Mouse (Mus musculus): ENCODE measurements around the gene Ptov1. TPM values are rescaled to one million over a fixed set of nuclear protein-coding genes. Genes with fewer than 3 reads are reported as not detected.

Gene Ptov1
- polyA plus RNA-seq, 1 experiment from 2014 or later, result 442 TPM

DNA sequence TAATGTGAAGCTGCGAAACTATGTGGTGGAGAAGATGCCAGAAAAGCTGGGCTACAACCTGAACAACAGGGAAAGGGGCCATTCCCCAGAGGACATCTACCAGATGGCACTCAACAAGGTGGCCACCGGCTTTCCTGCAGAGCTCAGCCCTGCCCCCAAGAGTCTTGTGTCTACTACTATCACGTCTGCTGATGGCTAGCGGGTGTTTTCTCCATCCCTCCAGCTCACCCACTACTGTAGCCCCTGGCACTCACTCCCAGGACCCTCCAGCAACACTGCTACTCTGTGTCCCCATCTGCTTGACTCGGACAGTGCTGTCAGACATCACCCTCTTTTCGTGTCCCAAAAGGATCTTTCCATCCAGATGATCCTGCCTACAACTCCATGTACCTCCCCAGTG, 31.5 kb downstream of the Ptov1 start:
- H3K36me3 ChIP-seq, result peaks cover 29% of the 10 kb centered on the region
- no peak overlapping the region for H3K4me2 ChIP-seq (replicated peaks)
- peaks cover 37% of the 10 kb centered on the region for H3K27me3 ChIP-seq
- no peak overlapping the region for H3K9ac ChIP-seq
- no peaks in the 10 kb centered on the region for H3K9me3 ChIP-seq (replicated peaks)
- no peak for ATAC-seq (ENCODE audit: insufficient number of reproducible peaks, low FRiP score, low TSS enrichment, low read depth)
- no peak overlapping the region for H3K4me3 ChIP-seq (replicated peaks)
- WGBS, result 90% methylated on average over 6 of the region's 6 CpGs
- H3K4me1 ChIP-seq, result peaks cover 20% of the 10 kb centered on the region
- no peak overlapping the region for H3K27ac ChIP-seq (replicated peaks)

DNA sequence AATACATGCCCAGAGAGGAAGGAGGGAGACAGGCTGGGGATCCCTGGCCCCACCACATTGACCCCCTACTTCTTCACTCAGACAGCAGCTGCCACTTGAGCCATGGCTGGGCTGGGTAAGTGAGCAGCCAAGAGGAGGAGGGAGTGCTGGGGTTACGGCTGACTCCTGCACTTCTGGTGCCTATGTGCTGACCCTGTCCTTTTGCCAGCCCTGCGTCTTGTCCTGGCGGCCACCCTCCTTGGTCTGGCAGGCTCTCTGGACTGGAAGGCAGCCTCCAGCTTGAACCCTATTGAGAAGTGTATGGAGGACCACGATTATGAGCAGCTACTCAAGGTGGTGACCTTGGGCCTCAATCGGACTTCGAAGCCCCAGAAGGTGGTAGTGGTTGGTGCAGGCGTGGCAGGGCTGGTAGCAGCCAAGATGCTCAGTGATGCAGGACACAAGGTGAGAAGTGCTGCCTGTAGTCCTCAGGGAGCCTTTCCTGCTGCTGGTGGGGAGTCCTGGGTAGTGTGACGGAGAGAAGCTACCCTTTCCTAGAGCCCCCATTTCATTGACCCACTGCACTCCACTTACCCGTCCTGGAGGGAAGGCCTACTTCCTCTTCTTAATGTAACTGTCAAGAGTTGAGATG, 33.0 kb downstream of the Ptov1 start:
- no peak overlapping the region for H3K4me2 ChIP-seq (replicated peaks)
- H3K9ac ChIP-seq, result no peak overlapping the region
- H3K9me3 ChIP-seq (replicated peaks), result no peaks in the 10 kb centered on the region
- no peak overlapping the region for H3K4me3 ChIP-seq (replicated peaks)
- no peak overlapping the region for H3K27ac ChIP-seq (replicated peaks)
- H3K4me1 ChIP-seq, result peaks cover 27% of the 10 kb centered on the region
- 83% methylated on average over 9 of the region's 9 CpGs for WGBS
- peaks cover 22% of the 10 kb centered on the region for H3K36me3 ChIP-seq
- H3K27me3 ChIP-seq, result peaks cover 31% of the 10 kb centered on the region
- ATAC-seq (ENCODE audit: insufficient number of reproducible peaks, low FRiP score, low TSS enrichment, low read depth), result no peak

DNA sequence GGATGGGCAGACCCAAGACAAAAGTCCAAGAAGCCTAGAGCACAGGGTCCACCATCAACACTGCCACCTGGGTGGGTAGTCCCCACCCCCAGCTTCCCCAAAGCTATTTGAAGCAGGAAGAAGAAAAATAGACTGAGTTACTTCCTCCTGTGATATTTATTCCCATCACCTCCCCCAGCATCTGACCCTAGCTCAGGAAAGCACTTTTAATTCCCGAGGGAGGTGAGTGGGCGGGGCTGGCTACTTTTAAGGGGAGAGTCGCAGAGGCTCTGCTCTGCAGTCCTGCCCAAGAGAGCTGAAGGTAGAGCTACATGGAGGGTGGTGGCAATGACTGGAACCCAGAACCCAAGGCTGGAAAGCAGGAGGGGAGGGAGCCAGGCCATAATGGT, 33.6 kb downstream of the Ptov1 start:
- peaks cover 27% of the 10 kb centered on the region for H3K4me1 ChIP-seq
- no peak overlapping the region for H3K27ac ChIP-seq (replicated peaks)
- H3K9me3 ChIP-seq (replicated peaks), result no peaks in the 10 kb centered on the region
- H3K36me3 ChIP-seq, result peaks cover 22% of the 10 kb centered on the region
- H3K9ac ChIP-seq, result no peak overlapping the region
- H3K4me2 ChIP-seq (replicated peaks), result no peak overlapping the region
- H3K27me3 ChIP-seq, result peaks cover 29% of the 10 kb centered on the region
- no peak overlapping the region for H3K4me3 ChIP-seq (replicated peaks)
- 42% methylated on average over 3 of the region's 3 CpGs for WGBS
- ATAC-seq (ENCODE audit: insufficient number of reproducible peaks, low FRiP score, low TSS enrichment, low read depth), result no peak

DNA sequence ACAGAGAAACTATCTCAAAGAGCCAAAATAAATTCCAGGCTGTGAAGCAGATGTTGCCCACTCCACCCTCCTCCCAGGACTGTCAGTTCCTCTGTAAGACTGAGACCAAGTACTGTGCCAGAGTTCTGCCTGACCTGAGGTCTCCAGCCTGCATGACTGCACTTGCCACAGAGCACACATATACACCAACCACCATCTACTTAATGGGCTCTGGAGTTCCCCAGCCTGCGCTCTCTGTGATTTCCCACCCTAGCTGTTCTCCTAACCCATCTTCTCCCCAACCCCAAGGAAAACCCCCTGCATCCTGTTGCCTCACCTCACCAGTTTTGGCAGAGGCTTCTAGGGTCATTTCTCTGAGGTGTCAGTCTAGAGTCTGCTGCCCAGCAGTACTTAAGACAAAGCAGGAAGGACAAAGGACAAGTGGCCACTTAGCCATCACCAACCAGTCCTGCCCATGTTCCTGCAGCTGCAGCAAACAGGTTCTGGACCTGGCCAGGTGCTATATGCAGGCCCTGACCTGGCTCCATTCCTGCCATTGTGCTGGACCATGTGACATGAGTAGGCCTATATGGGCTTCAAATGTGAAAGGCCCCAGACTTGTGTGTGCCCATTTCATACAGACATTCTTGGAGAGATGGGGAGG, 34.1 kb downstream of the Ptov1 start:
- 85% methylated on average over 1 of the region's 1 CpGs for WGBS
- H3K4me3 ChIP-seq (replicated peaks), result no peak overlapping the region
- peaks cover 27% of the 10 kb centered on the region for H3K4me1 ChIP-seq
- no peak overlapping the region for H3K9ac ChIP-seq
- H3K27ac ChIP-seq (replicated peaks), result no peak overlapping the region
- no peaks in the 10 kb centered on the region for H3K9me3 ChIP-seq (replicated peaks)
- H3K36me3 ChIP-seq, result peaks cover 22% of the 10 kb centered on the region
- no peak for ATAC-seq (ENCODE audit: insufficient number of reproducible peaks, low FRiP score, low TSS enrichment, low read depth)
- H3K4me2 ChIP-seq (replicated peaks), result no peak overlapping the region
- peaks cover 24% of the 10 kb centered on the region for H3K27me3 ChIP-seq

DNA sequence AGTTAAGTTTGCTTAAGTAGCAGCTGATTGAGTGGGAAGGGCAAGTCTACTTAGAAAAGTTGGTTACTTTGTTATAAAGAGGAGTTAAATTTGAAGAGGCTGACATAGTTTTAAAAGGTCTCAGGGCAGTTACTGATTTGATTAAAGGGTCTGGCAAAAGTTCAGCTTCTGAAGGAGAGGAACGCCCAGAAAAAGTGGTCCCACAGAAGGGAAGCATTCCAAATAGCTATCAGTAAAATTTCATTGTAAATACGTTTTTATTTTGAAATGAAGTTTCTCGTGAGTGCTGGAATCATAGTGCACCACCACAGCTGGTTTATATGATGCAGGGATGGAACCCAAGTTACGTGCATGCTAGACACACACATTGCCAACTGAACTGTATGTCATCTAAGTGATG, 36.8 kb downstream of the Ptov1 start:
- 50% methylated on average over 4 of the region's 4 CpGs for WGBS
- 0 out of 2 replicates have a peak overlapping the region, but pooled peaks have one; percentile 22 for H3K27ac ChIP-seq (replicated peaks)
- H3K27me3 ChIP-seq, result no peaks in the 10 kb centered on the region
- ATAC-seq (ENCODE audit: insufficient number of reproducible peaks, low FRiP score, low TSS enrichment, low read depth), result no peak
- peaks cover 13% of the 10 kb centered on the region; the same call in 1 of the 2 replicates for H3K4me1 ChIP-seq
- H3K9me3 ChIP-seq (replicated peaks), result no peaks in the 10 kb centered on the region
- H3K4me2 ChIP-seq (replicated peaks), result no peak overlapping the region
- H3K4me3 ChIP-seq (replicated peaks), result no peak overlapping the region
- no peak overlapping the region for H3K9ac ChIP-seq
- peaks cover 46% of the 10 kb centered on the region for H3K36me3 ChIP-seq

DNA sequence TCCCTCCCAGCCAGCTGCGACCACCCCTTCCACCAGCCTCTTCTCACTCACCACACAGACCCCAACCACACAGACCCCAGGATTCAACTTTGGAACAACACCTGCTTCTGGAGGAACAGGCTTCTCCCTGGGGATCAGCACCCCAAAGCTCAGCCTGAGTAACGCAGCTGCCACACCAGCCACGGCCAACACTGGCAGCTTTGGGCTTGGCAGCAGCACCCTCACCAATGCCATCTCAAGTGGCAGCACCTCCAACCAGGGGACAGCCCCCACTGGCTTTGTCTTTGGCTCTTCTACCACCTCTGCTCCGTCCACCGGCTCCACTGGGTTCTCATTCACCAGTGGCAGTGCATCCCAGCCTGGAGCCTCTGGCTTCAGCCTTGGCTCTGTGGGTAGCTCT, 40.9 kb downstream of the Ptov1 start:
- Histone ChIP-seq H3K36me3 (peaks cover 48% of the 10 kb centered on the region), H3K27me3 (no peaks in the 10 kb centered on the region), H3K9ac (no peak overlapping the region), H3K9me3 (replicated peaks) (no peaks in the 10 kb centered on the region), H3K4me2 (replicated peaks) (no peak overlapping the region), H3K4me1 (peaks cover 9% of the 10 kb centered on the region), H3K4me3 (replicated peaks) (no peak overlapping the region), H3K27ac (replicated peaks) (no peak overlapping the region)
- no peak for ATAC-seq (ENCODE audit: insufficient number of reproducible peaks, low FRiP score, low TSS enrichment, low read depth)
- 90% methylated on average over 5 of the region's 5 CpGs for WGBS

DNA sequence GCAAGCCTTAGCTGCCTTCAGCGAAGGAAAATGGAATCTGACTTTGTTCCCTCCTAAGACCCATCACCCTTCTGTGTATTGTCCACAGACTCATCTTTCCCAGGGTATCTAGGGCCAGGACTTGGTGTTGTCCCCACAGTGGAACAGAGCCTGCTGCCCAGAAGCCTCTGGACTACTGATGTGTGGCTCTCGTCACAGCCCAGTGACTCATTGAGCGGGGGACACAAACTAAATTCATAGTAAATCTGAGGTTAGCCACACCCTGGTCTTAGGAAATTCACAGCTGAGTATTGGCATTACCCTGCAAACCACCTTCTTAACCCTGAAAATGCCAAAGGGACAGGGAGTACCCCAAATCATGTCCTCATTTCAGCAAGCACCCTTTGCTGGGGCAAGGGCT, 42.8 kb downstream of the Ptov1 start:
- ATAC-seq (ENCODE audit: insufficient number of reproducible peaks, low FRiP score, low TSS enrichment, low read depth), result no peak
- no peaks in the 10 kb centered on the region for H3K9me3 ChIP-seq (replicated peaks)
- H3K4me3 ChIP-seq (replicated peaks), result no peak overlapping the region
- H3K27ac ChIP-seq (replicated peaks), result no peak overlapping the region
- H3K4me1 ChIP-seq, result peaks cover 14% of the 10 kb centered on the region
- H3K27me3 ChIP-seq, result no peaks in the 10 kb centered on the region
- H3K4me2 ChIP-seq (replicated peaks), result no peak overlapping the region
- WGBS, result 87% methylated on average over 3 of the region's 3 CpGs
- peaks cover 42% of the 10 kb centered on the region for H3K36me3 ChIP-seq
- no peak overlapping the region for H3K9ac ChIP-seq

DNA sequence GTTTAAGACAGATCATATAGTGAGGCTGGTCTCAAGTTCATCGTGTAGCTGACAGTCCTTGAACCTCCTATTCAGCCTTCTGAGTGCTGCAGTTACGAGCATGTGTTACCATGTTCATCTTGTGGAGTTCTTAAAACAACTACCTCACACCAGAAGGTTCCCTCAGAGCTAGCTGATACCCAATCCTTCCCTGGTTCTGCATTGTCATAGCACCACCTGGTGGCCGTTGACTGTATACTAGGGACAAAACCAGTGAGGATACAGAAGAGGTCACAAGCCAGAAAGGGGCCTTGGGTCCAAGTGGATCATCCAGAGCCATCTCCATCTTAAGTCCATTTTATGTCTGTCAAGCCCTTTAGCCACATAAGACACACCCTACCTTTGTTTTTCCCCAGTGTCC, 44.7 kb downstream of the Ptov1 start:
- Histone ChIP-seq H3K9ac (no peak overlapping the region), H3K36me3 (peaks cover 23% of the 10 kb centered on the region)
- ATAC-seq (ENCODE audit: insufficient number of reproducible peaks, low FRiP score, low TSS enrichment, low read depth), result no peak

DNA sequence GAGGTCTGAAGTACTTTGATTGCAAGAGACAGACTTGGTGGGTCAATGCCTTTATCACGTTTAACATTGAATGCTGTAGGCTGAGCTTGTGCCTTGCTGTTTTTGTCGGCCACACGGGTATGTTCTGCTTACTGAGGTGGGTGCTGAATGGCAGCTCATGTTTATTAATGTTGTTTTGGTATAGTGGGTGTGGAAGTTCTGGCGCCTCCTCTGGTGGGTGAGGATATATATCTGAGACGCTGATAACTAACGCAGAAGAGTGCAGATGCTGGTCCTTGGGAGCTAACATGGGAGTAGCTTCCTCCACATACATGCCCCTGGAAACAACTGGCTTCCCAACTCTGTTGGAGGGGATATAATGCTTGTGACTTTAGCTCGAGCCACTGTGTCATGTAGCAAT, 46.2 kb downstream of the Ptov1 start:
- H3K9me3 ChIP-seq (replicated peaks), result no peaks in the 10 kb centered on the region
- no peak overlapping the region for H3K4me3 ChIP-seq (replicated peaks)
- H3K4me2 ChIP-seq (replicated peaks), result no peak overlapping the region
- H3K36me3 ChIP-seq, result peaks cover 8% of the 10 kb centered on the region
- no peak overlapping the region for H3K27ac ChIP-seq (replicated peaks)
- H3K27me3 ChIP-seq, result no peaks in the 10 kb centered on the region
- WGBS, result 35% methylated on average over 7 of the region's 7 CpGs
- H3K4me1 ChIP-seq, result peaks cover 36% of the 10 kb centered on the region
- no peak overlapping the region for H3K9ac ChIP-seq
- no peak for ATAC-seq (ENCODE audit: insufficient number of reproducible peaks, low FRiP score, low TSS enrichment, low read depth)

More for the DNA sequence above, 44.7 kb downstream of the Ptov1 start:
- no peak overlapping the region for H3K4me2 ChIP-seq (replicated peaks)
- WGBS, result 18% methylated on average over 3 of the region's 3 CpGs
- peak overlapping the region; percentile 22 for H3K27ac ChIP-seq (replicated peaks)
- no peak overlapping the region for H3K4me3 ChIP-seq (replicated peaks)
- no peaks in the 10 kb centered on the region for H3K9me3 ChIP-seq (replicated peaks)
- no peaks in the 10 kb centered on the region for H3K27me3 ChIP-seq
- H3K4me1 ChIP-seq, result peaks cover 22% of the 10 kb centered on the region

DNA sequence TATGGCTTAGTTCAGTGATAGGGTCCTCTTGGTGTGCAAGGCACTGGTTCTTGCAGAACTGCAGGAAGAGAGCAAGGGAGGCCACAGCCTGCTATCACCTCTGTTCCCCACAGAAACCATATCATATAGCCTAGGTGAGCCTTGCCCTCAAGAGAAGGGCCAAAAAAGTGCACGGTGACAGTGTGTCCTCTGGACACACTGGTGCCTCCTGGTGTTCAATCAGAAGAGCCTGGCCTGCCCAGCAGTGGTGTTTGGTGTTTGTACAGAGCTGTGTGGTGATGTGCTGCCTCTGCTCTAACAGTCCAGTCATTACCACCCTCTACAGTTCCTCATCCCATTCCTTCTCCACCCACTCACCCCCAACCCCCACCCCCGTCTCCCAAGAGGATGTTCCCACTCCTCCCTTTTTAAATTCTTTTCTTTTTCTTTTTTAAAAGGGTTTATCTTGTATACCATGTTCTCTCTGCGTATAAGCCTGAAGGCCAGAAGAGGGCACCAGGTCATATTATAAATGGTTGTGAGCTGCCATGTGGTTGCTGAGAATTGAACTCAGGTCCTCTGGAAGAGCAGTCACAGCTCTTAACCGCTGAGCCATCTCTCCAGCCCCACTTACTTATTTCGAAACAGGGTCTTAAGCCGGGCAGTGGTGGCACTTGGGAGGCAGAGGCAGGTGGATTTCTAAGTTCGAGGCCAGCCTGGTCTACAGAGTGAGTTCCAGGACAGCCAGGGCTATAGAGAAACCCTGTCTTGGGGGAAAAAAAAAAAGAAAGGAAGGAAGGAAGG, 47.7 kb downstream of the Ptov1 start:
- H3K4me1 ChIP-seq, result peaks cover 50% of the 10 kb centered on the region
- H3K36me3 ChIP-seq, result no peaks in the 10 kb centered on the region; the same call in 1 of the 2 replicates
- H3K4me3 ChIP-seq (replicated peaks), result no peak overlapping the region
- H3K27me3 ChIP-seq, result no peaks in the 10 kb centered on the region
- WGBS, result 84% methylated on average over 7 of the region's 7 CpGs
- ATAC-seq (ENCODE audit: insufficient number of reproducible peaks, low FRiP score, low TSS enrichment, low read depth), result no peak
- no peak overlapping the region for H3K27ac ChIP-seq (replicated peaks)
- no peak overlapping the region for H3K4me2 ChIP-seq (replicated peaks)
- H3K9me3 ChIP-seq (replicated peaks), result no peaks in the 10 kb centered on the region
- H3K9ac ChIP-seq, result no peak overlapping the region

DNA sequence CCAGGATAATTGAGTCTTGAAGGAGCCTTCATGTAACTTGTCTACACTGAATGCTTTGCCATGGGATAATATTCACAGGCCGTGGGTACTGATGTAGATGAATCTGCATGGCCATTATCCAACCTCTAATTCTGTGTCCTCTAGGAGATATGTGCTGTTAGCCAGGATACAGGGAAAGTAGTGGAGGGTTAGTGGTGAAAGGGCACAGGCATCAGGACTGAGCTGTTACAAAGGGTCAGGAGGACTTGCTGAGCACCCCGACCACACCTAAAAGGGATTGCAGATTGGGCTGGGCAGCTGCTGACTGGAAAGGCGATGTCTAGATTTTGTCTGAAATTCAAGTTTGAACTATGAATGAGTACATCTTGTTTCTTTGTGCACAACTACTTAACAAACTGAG, 49.1 kb downstream of the Ptov1 start:
- no peak for ATAC-seq (ENCODE audit: insufficient number of reproducible peaks, low FRiP score, low TSS enrichment, low read depth)
- WGBS, result 85% methylated on average over 3 of the region's 3 CpGs
- H3K4me3 ChIP-seq (replicated peaks), result no peak overlapping the region
- H3K27ac ChIP-seq (replicated peaks), result no peak overlapping the region
- H3K27me3 ChIP-seq, result no peaks in the 10 kb centered on the region
- H3K9me3 ChIP-seq (replicated peaks), result no peaks in the 10 kb centered on the region
- H3K4me2 ChIP-seq (replicated peaks), result no peak overlapping the region
- H3K36me3 ChIP-seq, result no peaks in the 10 kb centered on the region
- no peak overlapping the region for H3K9ac ChIP-seq
- H3K4me1 ChIP-seq, result peaks cover 50% of the 10 kb centered on the region
